Mouse (Mus musculus) erythroblast, adult 5-6 weeks (primary cell): ENCODE results near the gene Celf5. TPM values are rescaled to one million over a fixed set of nuclear protein-coding genes. Genes with fewer than 3 reads are reported as not detected.
"Not testable (repeated sequence)": the region's sequence is repeated elsewhere in the genome, so short reads cannot be mapped to it uniquely, and the experiment has no call there.

Source experiments
- ATAC-seq: replicated peaks from 2 replicates; pipeline ENCODE4 v1.8.0; 2016; ENCODE audit warnings: moderate number of reproducible peaks, mild to moderate bottlenecking, moderate TSS enrichment, inconsistent platforms; ENCODE audit not compliant: poor library complexity, low FRiP score, severe bottlenecking
- total RNA-seq, 2 experiments: library from RNA; stranded (forward) in 1 of 2; stranded (reverse) in 1 of 2; fragments of 150-400 nt in 1 of 2; fragments of 200-764, 138-1000 nt in 1 of 2; gene quantifications; 2 replicates each; pipeline versions ENCODE4 v1.2.3 to v1.2.4; 2015 to 2017; ENCODE audit warnings: low replicate concordance in 2 of 2

The Celf5 gene
- total RNA-seq, 2 experiments from 2014 or later = 0.68 TPM; not detected in 1

- ATAC-seq = no peak
Observed at GRCm38 (mm10) chr10:81457624-81458023, 24.9 kb downstream of the Celf5 start.

DNA sequence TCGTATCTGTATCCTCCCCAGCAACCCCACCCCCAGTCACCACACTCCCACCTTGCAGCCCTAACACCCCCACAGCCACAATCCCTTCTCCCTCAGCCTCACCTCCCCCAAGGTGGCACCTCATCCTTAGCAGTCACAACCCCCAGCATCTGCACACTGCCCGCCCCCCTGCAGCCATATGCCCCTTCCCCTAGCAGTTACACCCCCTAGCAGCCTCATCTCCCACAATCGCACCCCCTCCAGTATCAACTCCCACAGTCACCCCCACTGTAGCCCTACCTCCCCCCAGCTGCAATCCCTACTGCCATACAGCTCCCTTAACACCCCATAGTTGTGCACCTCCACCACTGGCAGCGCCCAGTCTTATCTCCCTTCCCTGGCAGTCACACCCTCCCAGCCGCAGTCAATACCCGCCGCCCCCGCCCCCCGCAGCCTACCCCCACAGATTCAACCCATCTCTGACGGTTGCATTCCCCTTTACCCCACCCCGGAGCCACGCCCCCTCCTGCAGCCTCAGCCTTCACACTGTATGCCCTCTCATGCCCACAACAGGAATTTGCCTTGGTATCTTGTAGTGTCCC lies 25.4 kb downstream of the Celf5 start:
- ATAC-seq = no peak

- ATAC-seq = no peak
Observed at GRCm38 (mm10) chr10:81455181-81455895, 27.2 kb downstream of the Celf5 start, which contains the start of gene Nfic. TSS of gene Nfic (minus strand) at chr10:81455635.

DNA sequence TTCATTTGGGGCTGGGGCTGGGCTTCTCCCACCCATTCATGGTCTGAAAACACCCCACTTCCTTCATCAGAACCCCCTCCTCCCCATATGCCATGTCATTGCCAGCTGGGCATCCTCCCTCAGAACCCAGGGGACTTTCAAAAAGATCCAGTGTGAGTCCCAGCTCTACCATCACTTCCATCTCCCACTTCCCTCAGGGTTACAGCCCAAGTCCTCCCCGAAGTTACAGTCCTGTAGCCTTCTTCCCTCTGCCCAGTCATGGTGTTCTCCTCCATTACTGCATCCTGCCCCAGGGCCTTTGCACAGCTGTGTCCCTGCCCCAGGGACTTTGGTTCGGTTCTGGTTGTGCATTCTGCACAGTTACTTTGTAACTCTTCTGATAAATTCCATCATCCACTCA lies 28.4 kb downstream of the Celf5 start:
- ATAC-seq = no peak

GRCm38 (mm10) chr10:81452947-81453288 lies 29.6 kb downstream of the Celf5 start:
- no peak for ATAC-seq

- ATAC-seq = no peak
Observed at GRCm38 (mm10) chr10:81452237-81452946, 30.1 kb downstream of the Celf5 start.

DNA sequence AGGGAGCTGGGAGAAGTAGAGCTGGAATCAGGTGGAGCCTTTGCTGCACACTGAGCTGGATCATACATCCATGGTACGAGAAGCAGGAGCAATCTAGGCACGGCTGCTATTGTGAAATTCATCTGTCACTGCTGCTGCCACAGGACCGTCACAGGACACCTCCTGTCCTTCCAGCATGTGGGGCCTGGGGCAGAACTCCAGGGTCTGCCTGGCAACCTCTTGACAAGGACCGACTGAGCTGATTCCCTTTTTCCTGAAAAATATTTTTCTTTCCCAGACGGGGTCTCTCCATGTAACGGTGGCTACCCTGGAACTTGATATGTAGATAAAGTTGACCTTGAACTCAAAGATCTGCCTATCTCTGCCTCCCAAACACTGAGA lies 31.2 kb downstream of the Celf5 start:
- ATAC-seq = no peak

DNA sequence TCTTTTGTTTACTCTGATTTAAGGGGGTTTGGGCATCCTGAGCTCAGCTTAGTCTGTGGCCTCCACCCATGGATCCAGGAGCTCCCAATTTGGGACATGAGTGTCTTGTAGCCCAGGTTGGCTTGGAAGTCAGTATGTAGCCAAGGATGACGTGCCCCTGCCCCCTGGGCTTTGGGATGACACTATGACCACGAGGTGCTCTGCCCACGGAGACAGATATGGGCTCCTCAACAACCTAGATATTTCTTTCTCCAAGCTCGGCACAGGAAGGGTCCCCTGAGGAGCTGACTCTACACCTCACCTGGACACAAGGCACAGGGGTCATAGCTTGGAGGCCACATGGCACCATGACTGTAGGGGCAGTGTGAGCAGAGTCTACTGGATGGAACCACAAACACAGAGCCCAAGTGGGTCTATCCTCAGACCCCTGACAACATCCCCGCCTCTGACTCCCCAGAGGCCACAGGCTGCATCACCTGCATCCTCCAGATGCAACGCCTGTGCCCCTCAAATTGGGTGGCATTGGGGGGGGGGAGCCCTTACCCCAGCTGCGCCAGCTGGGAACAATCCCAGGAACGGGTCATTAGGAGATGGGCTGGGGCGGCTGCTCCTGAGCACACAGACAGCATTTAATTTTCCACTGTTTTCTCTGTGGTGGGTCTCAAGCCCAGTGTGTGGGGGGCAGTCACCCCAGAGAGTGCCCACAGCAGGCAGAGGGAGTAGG lies 31.7 kb downstream of the Celf5 start:
- ATAC-seq = no peak

DNA sequence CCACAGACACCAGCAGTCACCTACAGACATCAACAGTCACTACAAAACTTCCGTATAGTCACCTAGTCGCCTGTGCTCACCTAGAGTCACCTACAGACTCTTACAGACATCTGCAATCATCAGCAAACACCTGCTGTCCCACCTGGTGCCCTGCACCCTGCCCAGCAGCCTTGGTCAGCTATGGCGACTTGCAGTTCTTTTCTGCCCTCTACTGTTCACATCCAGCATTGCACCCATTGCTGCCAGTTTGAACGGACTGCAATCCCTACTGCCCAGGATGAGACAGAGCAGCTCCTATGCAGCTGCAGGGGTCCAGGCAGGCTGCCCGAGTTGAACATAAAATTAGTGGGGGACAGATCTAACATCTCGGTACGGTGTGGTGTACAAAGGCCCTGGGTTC lies 32.4 kb downstream of the Celf5 start:
- peak; percentile 87 for ATAC-seq

DNA sequence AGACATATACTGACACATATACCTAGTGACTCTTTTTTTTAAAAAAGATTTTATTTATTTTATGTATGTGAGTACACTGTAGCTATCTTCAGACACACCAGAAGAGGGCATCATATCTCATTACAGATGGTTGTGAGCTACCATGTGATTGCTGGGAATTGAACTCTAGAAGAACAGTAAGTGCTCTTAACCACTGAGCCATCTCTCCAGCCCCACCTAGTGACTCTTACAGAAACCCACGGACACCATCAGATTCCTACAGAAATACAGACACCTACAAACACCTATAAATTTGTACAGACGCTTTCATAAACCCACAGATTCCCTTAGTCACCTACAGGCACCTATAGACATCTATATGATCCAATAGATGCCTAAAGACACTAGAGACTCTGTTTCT lies 37.0 kb downstream of the Celf5 start:
- ATAC-seq = not testable (repeated sequence)

GRCm38 (mm10) chr10:81441019-81441418 lies 41.5 kb downstream of the Celf5 start:
- peak; percentile 70 for ATAC-seq

DNA sequence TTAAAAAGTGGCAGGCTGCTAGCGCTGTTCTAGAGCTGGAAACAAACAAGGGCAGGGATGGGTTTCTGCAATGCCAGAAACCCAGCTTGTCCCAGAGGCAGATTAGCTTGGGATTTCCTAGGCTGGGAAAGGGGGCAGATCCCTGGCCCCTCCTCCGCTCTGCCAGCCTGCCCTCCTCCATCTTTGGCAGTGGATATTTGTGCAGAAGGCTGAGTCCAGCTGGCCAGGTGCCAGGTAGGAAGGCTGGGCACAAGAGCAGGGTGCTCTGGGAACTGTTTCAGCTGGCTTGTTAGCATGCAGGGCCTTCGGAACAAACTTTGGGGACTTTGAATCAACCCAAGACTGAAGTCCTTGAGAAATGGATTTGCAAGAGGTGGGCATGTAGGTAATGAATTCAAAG lies 47.1 kb downstream of the Celf5 start:
- no peak for ATAC-seq

DNA sequence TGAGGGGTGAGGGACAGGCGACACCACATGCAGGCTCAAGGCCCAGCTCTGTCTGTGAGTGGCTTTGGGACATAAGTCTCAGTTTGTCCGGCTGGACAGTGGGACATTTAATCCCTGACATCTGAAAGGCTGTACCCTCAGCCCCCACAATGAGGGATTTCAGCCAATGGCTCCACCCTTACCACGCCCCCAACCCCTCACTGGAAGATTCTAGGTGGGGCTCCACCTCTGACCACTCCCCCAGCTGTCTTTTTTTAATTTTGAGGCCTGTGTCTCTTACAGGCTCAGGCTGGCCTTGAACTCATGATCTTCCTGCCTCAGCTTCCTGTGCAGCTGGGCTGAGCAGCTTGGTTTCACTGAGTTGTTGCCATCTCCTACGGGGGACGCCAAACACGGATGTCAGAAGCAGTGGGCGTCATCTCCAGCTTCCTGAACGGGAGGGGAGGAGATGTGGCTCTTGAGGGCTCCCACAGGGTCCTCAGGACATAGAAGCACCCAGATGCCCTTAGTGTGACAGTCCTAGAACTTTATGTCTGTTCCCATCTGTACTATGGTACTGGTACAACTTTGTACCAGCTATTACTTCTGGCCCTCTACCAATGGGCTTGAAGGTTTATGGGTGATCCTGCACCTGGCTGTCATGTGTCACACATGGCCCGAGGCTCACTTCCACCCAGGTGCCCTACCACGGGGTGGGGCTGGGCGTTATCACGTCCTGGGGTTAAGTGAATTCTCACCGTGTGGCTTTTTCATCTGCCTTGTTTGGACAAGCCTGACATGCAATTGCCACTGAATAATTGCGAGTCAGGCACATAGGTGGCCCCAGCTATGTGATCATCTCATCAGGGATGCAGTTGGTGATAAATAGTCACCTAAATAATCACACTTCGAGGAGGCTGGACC lies 47.9 kb downstream of the Celf5 start:
- no peak for ATAC-seq

DNA sequence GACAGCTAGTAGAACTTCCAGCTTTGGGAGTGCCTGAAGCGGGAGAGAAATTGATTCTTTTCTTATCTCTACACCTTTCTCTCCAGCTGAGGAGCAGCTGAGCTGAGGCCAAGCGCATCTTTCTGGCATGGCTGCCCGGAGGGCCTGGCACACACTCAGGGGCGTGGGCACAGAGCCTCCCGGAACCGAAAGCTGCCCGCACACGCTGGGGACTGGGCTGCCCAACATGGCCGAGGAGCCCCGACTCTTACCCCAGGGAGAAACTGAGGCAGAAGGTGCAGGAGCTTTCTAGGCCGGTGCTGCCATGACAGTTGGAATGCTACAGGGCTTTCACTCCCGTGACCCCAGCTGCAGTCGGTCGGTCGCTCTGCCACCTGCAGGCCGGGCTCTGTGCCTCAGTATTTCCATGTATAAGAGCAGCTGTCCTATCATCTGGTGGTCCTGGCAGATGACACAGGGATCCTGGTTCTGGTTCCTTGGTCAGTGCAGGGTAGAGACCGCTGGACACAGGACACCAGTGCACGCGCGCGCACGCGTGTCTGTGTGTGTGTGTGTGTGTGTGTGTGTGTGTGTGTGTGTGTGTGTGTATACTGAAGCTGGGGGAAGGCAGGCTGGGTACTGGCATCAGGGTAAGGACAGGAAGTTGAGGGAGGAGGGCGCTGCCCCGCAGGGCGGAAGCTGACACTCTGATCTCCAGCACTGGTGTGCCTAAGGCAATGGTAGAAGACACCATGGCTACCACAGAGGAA lies 48.8 kb downstream of the Celf5 start:
- 0 out of 2 replicates have a peak, but pooled peaks have one; percentile 18 for ATAC-seq

DNA sequence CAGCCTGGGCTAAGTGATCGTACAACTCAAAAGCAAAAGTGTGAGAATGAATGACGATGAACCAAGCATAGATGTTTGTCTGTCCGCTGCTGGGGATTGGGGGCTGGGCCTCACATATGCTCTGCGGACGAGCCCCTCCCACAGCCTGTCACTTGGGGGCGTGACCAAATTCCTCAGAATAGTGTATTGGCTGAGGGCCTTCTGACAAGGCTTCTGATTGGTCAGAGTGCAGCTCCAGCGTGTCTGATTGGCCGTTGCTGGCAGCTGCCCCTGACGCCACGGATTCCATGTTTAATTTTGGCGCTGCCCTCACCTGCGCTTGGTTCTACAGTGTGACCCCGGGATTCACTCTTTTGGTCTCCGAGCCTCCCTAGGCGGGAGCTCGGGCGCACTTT lies 49.6 kb downstream of the Celf5 start:
- ATAC-seq = peak; percentile 84

DNA sequence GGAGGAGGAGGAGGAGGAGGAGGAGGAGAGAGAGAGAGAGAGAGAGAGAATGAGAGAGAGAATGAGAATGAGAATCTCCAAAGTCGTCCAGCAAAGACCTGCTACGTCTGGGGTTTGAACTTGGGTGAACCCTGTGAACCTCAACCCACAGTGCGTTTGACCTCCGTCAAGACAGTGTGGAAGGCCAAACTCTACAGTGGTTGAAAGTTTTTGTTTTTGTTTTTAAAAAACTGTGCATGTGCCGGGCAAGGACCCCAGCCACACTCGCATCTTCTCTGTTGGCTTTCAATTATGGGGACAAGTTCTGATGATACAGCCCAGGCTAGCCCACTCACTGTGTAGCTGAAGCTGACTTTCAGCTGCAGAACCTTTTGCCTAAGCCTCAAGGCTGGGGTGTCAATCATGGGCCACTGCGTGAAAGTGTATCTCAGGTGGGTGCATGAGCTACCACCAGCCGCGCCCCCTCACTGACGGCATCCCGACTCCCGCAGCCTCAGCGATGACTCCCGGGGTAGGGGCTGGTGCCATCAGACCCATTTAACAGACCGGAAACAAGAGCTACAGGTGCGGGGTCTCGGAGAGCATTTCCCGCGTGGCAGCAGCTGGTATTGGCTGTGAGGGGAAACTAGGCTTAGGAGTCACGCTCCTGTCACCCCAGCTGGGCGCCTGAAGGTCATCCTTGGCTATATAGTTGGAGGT lies 50.2 kb downstream of the Celf5 start:
- peak; percentile 15 for ATAC-seq

GRCm38 (mm10) chr10:81431526-81432168 lies 50.9 kb downstream of the Celf5 start:
- no peak for ATAC-seq
